ENCODE assay signal across 16 mouse cellular contexts in genomic region chr6:17906289-17906688, GRCm38 (mm10).
DNase-seq lines count a peak whose midpoint lies in the region; ATAC-seq lines count a peak whose summit lies in the region.
"Had no signal": no experiment of that assay in that cellular context is flagged by ENCODE, and none has a peak within 500 bp of the region (broad histone marks: within the 10 kb centered on the region; RNA-seq: fewer than 3 reads in every experiment).

No protein-coding gene starts in this region.

- H3K27ac ChIP-seq in hindbrain, embryonic 10.5 days = peak overlapping the region; percentile 13; the same call in 1 of the 2 replicates
- no peak overlapping the region for H3K27ac ChIP-seq in hindbrain, embryonic 11.5 days (ENCODE audit: low read depth, low read length)
- peak overlapping the region; percentile 54; the same call in 1 of the 2 replicates for H3K27ac ChIP-seq in lung, embryonic 16.5 days (ENCODE audit: low read length)
- no peak overlapping the region for H3K27ac ChIP-seq in hindbrain, embryonic 16.5 days (ENCODE audit: low read depth, low read length)
- peak overlapping the region; percentile 48 for H3K27ac ChIP-seq in stomach, embryonic 15.5 days
- H3K27ac ChIP-seq: embryonic facial prominence, embryonic 12.5 days had no signal

- no peak overlapping the region for H3K4me3 ChIP-seq in hindbrain, embryonic 10.5 days
- no peak overlapping the region for H3K4me3 ChIP-seq in hindbrain, embryonic 11.5 days (ENCODE audit: low read depth, low read length)
- no peak overlapping the region for H3K4me3 ChIP-seq in lung, embryonic 16.5 days (ENCODE audit: low read length)
- no peak overlapping the region for H3K4me3 ChIP-seq in hindbrain, embryonic 16.5 days (ENCODE audit: low read length)
- H3K4me3 ChIP-seq in stomach, embryonic 15.5 days (replicated peaks) = no peak overlapping the region
- H3K4me3 ChIP-seq: embryonic facial prominence, embryonic 12.5 days had no signal

- no peak overlapping the region for H3K9ac ChIP-seq in hindbrain, embryonic 11.5 days (ENCODE audit: low read depth, low read length)
- H3K9ac ChIP-seq in lung, embryonic 16.5 days (ENCODE audit: low read length) = peak overlapping the region; percentile 18; the same call in 1 of the 2 replicates
- H3K9ac ChIP-seq in hindbrain, embryonic 16.5 days (ENCODE audit: low read depth, low read length) = no peak overlapping the region
- no peak overlapping the region for H3K9ac ChIP-seq in stomach, embryonic 15.5 days
- H3K9ac ChIP-seq: embryonic facial prominence, embryonic 12.5 days had no signal

- peaks cover 29% of the 10 kb centered on the region for H3K36me3 ChIP-seq in hindbrain, embryonic 10.5 days
- no peaks in the 10 kb centered on the region for H3K36me3 ChIP-seq in hindbrain, embryonic 11.5 days (ENCODE audit: control insufficient read depth, insufficient read depth, low read length)
- H3K36me3 ChIP-seq in lung, embryonic 16.5 days (ENCODE audit: control insufficient read depth, insufficient read depth, low read length) = 0 out of 2 replicates have a peak, but pooled peaks cover 2% of the 10 kb centered on the region
- H3K36me3 ChIP-seq in hindbrain, embryonic 16.5 days (ENCODE audit: control insufficient read depth, insufficient read depth, low read length) = no peaks in the 10 kb centered on the region; the same call in 1 of the 2 replicates
- no peaks in the 10 kb centered on the region for H3K36me3 ChIP-seq in stomach, embryonic 15.5 days
- H3K36me3 ChIP-seq: embryonic facial prominence, embryonic 12.5 days had no signal

- peaks cover 18% of the 10 kb centered on the region for H3K4me1 ChIP-seq in hindbrain, embryonic 10.5 days (replicated peaks)
- no peaks in the 10 kb centered on the region for H3K4me1 ChIP-seq in hindbrain, embryonic 11.5 days (replicated peaks; ENCODE audit: control insufficient read depth, insufficient read depth, low read length)
- H3K4me1 ChIP-seq in lung, embryonic 16.5 days (replicated peaks; ENCODE audit: control insufficient read depth, insufficient read depth, low read length) = peaks cover 24% of the 10 kb centered on the region
- no peaks in the 10 kb centered on the region for H3K4me1 ChIP-seq in hindbrain, embryonic 16.5 days (ENCODE audit: control insufficient read depth, insufficient read depth, low read depth, low read length)
- 0 out of 2 replicates have a peak, but pooled peaks cover 4% of the 10 kb centered on the region for H3K4me1 ChIP-seq in stomach, embryonic 15.5 days

- ATAC-seq in hindbrain, embryonic 11.5 days (ENCODE audit: low FRiP score) = no peak
- peak; percentile 69 for ATAC-seq in lung, embryonic 16.5 days (ENCODE audit: low read depth)
- peak; percentile 35; the same call in 1 of the 2 replicates for ATAC-seq in hindbrain, embryonic 16.5 days
- no peak for ATAC-seq in stomach, embryonic 15.5 days (ENCODE audit: insufficient read depth, low FRiP score, low read depth)

- 0 out of 2 replicates have a peak, but pooled peaks cover 3% of the 10 kb centered on the region for H3K9me3 ChIP-seq in hindbrain, embryonic 10.5 days
- no peaks in the 10 kb centered on the region for H3K9me3 ChIP-seq in hindbrain, embryonic 11.5 days (ENCODE audit: control insufficient read depth, low read length)
- no peaks in the 10 kb centered on the region for H3K9me3 ChIP-seq in lung, embryonic 16.5 days (ENCODE audit: control insufficient read depth, low read length)
- no peaks in the 10 kb centered on the region for H3K9me3 ChIP-seq in hindbrain, embryonic 16.5 days (ENCODE audit: control insufficient read depth, low read length)
- no peaks in the 10 kb centered on the region for H3K9me3 ChIP-seq in stomach, embryonic 15.5 days
- H3K9me3 ChIP-seq: embryonic facial prominence, embryonic 12.5 days had no signal

- H3K27me3 ChIP-seq in hindbrain, embryonic 10.5 days (ENCODE audit: insufficient read depth, poor library complexity, severe bottlenecking) = no peaks in the 10 kb centered on the region
- H3K27me3 ChIP-seq in hindbrain, embryonic 11.5 days (ENCODE audit: control insufficient read depth, insufficient read depth, low read length) = no peaks in the 10 kb centered on the region
- no peaks in the 10 kb centered on the region for H3K27me3 ChIP-seq in lung, embryonic 16.5 days (ENCODE audit: control insufficient read depth, insufficient read depth, low read depth, low read length)
- H3K27me3 ChIP-seq in hindbrain, embryonic 16.5 days (replicated peaks; ENCODE audit: control insufficient read depth, insufficient read depth, low read length) = no peaks in the 10 kb centered on the region
- H3K27me3 ChIP-seq in stomach, embryonic 15.5 days (replicated peaks) = no peaks in the 10 kb centered on the region
- H3K27me3 ChIP-seq: embryonic facial prominence, embryonic 12.5 days had no signal

- DNase-seq in hindbrain, embryonic 10.5 days (ENCODE audit: low spot score) = no peak
- DNase-seq in hindbrain, embryonic 11.5 days (ENCODE audit: low spot score) = no peak
- no peak for DNase-seq in lung, postnatal 14 days
- DNase-seq in right cerebral cortex, adult 18-20 months = no peak
- no peak for DNase-seq in heart, postnatal 4 days
- DNase-seq: adrenal gland, adult 2 months; B cell, adult 2 months; cerebellum, adult 18-20 months; gastrocnemius, postnatal 14 days; kidney, adult 8-10 months; layer of hippocampus, postnatal 36 days had no signal

- 18% methylated on average over 6 of the region's 6 CpGs for WGBS in hindbrain, embryonic 10.5 days
- 21% methylated on average over 6 of the region's 6 CpGs for WGBS in hindbrain, embryonic 11.5 days
- 31% methylated on average over 6 of the region's 6 CpGs for WGBS in lung, embryonic 16.5 days
- WGBS in hindbrain, embryonic 16.5 days = 12% methylated on average over 6 of the region's 6 CpGs
- WGBS in stomach, embryonic 15.5 days = 37% methylated on average over 6 of the region's 6 CpGs

- no peak overlapping the region for H3K4me2 ChIP-seq in hindbrain, embryonic 11.5 days (replicated peaks; ENCODE audit: low read depth, low read length)
- no peak overlapping the region for H3K4me2 ChIP-seq in lung, embryonic 16.5 days (ENCODE audit: low read depth, low read length)
- H3K4me2 ChIP-seq in hindbrain, embryonic 16.5 days (ENCODE audit: low read length) = no peak overlapping the region
- H3K4me2 ChIP-seq in stomach, embryonic 15.5 days = no peak overlapping the region
- H3K4me2 ChIP-seq: embryonic facial prominence, embryonic 12.5 days; heart, embryonic 11.5 days had no signal

Comparison
In these comparisons a context has a peak if more than half of its experiments do, and no peak if none do; other contexts are left out.
1. H3K27ac ChIP-seq: peak in hindbrain, embryonic 10.5 days (single experiment), lung, embryonic 16.5 days (single experiment) and stomach, embryonic 15.5 days (single experiment); none in hindbrain, embryonic 11.5 days (single experiment) and hindbrain, embryonic 16.5 days (single experiment).
2. ATAC-seq: peak in lung, embryonic 16.5 days (single experiment) and hindbrain, embryonic 16.5 days (single experiment); none in hindbrain, embryonic 11.5 days (single experiment) and stomach, embryonic 15.5 days (single experiment).